Mouse (Mus musculus) liver, adult 2 months (tissue): ENCODE data around the gene Acot3. TPM values are rescaled to one million over a fixed set of nuclear protein-coding genes. Genes with fewer than 3 reads are reported as not detected.
"Not testable (repeated sequence)": the region's sequence is repeated elsewhere in the genome, so short reads cannot be mapped to it uniquely, and the experiment has no call there.

Experiments
- DNase-seq: peaks from one replicate; pipeline ENCODE4 v3.0.0-alpha.2; 2011; ENCODE audit warnings: low read depth, low spot score; ENCODE audit errors: extremely low read depth
- H3K27ac ChIP-seq: fragments of 200-500 bp; replicated peaks from 2 replicates; pipeline ENCODE4 v1.5.1; 2012; ENCODE audit warnings: low read depth, mild to moderate bottlenecking, control low read depth, inconsistent platforms, low read length; ENCODE audit not compliant: insufficient read depth
- H3K27me3 ChIP-seq: fragments of 200-500 bp; 2 replicates; pipeline ENCODE4 v1.6.1; 2012; ENCODE audit warnings: mild to moderate bottlenecking, moderate library complexity, low read length, inconsistent platforms; ENCODE audit not compliant: control insufficient read depth, insufficient read depth
- H3K36me3 ChIP-seq: fragments of 200-500 bp; 2 replicates; pipeline ENCODE4 v1.6.1; 2012; ENCODE audit warnings: low read length, inconsistent platforms; ENCODE audit not compliant: control insufficient read depth, insufficient read depth
- H3K4me1 ChIP-seq: fragments of 200-500 bp; 2 replicates; pipeline ENCODE4 v1.6.1; 2011; ENCODE audit warnings: low read length; ENCODE audit not compliant: control insufficient read depth, insufficient read depth
- H3K4me3 ChIP-seq: fragments of 200-500 bp; 2 replicates; pipeline ENCODE4 v1.5.1; 2011; ENCODE audit warnings: low read depth, mild to moderate bottlenecking, control low read depth, low read length, moderate library complexity; ENCODE audit not compliant: insufficient read depth
- H3K79me2 ChIP-seq: fragments of 200-500 bp; 2 replicates; pipeline ENCODE4 v1.6.1; 2012; ENCODE audit warnings: inconsistent platforms, mild to moderate bottlenecking, low read length, moderate library complexity; ENCODE audit not compliant: control insufficient read depth, insufficient read depth
- H3K9ac ChIP-seq: fragments of 200-500 bp; 2 replicates; pipeline ENCODE4 v1.6.1; 2012; ENCODE audit warnings: low read depth, mild to moderate bottlenecking, control low read depth, inconsistent platforms, low read length
- CTCF ChIP-seq: fragments of 200-500 bp; IDR thresholded peaks from 2 replicates; pipeline ENCODE4 v1.5.1; 2011; ENCODE audit warnings: low read depth, low read length, control low read depth
- POLR2A ChIP-seq: fragments of 200-500 bp; IDR thresholded peaks from 2 replicates; pipeline ENCODE4 v1.6.1; 2011; ENCODE audit warnings: low read length, control low read depth; ENCODE audit not compliant: insufficient read depth; ENCODE audit errors: extremely low read depth
- WGBS: fragments of 180-500 bp; shearing (Covaris S2); methylation state at CpG from one replicate; pipeline ENCODE4 v1.1.7; 2018; 5-methylcytosine and 5-hydroxymethylcytosine counted together
- polyA plus RNA-seq: library from polyadenylated mRNA; depleted of rRNA; stranded (reverse); fragments of >200 nt; gene quantifications from 2 replicates; pipeline ENCODE4 v1.2.3, GENCODE M21; 2012; rRNA removed
- total RNA-seq: library from RNA; depleted of rRNA; stranded (reverse); fragments of >200 nt; gene quantifications from 2 replicates; pipeline ENCODE4 v1.2.3, GENCODE M21; 2014; rRNA removed

Gene Acot3
- total RNA-seq: 45.4 and 58.2 TPM in 2 replicates
- polyA plus RNA-seq: 33.7 and 59.9 TPM in 2 replicates

GRCm38 (mm10) chr12:84051937-84052474 is at the start of gene Acot3:
Gene Acot3 (plus strand): TSS chr12:84052144.
- no peak for DNase-seq
- 0 out of 2 replicates have a peak, but pooled peaks cover 1% of the 10 kb centered on the region for H3K36me3 ChIP-seq
- H3K27ac ChIP-seq: peak within 1 kb of the TSS; percentile 81
- no peak within 1 kb of the TSS; the same call in 1 of the 2 replicates for H3K4me3 ChIP-seq
- H3K27me3 ChIP-seq: no peaks in the 10 kb centered on the region
- no peaks in the 10 kb centered on the region for H3K79me2 ChIP-seq
- peaks cover 9% of the 10 kb centered on the region for H3K4me1 ChIP-seq
- TF ChIP-seq POLR2A (no peak), CTCF (no peak)
- WGBS: 44% methylated on average over 5 of the region's 5 CpGs
- H3K9ac ChIP-seq: peak within 1 kb of the TSS; percentile 36

GRCm38 (mm10) chr12:84003866-84004265 is 48.1 kb upstream of the Acot3 start:
- 89% methylated on average over 1 of the region's 1 CpGs for whole genome bisulfite sequencing
- peaks cover 9% of the 10 kb centered on the region for H3K4me1 ChIP-seq

DNA sequence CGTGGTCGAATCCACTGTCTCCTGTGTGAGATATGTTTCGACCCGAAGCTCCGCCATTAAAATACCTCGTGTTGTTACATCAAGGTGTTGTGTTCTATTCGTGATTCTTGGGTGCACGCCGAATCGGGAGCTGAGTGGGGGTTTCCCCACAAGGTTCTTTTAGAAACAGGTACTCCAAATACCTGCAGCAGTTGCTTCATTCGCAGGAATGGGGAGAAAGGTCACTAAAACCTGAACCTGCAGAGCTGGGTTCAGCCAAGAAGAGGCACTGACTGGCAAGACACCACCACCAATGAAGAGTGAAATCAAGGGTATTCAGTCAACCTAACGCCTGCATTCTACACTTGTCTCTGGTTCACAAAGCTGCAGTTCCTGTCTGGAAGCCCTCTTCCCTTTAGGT is 43.7 kb upstream of the Acot3 start:
- DNase-seq: peak; percentile 84

More at GRCm38 (mm10) chr12:84003866-84004265, 48.1 kb upstream of the Acot3 start:
- no peak overlapping the region for H3K4me3 ChIP-seq
- TF ChIP-seq CTCF: no peak
- TF ChIP-seq POLR2A: no peak
- H3K27ac ChIP-seq: no peak overlapping the region
- H3K27me3 ChIP-seq: no peaks in the 10 kb centered on the region
- no peaks in the 10 kb centered on the region for H3K79me2 ChIP-seq
- DNase-seq: no peak
- H3K9ac ChIP-seq: no peak overlapping the region
- H3K36me3 ChIP-seq: no peaks in the 10 kb centered on the region

DNA sequence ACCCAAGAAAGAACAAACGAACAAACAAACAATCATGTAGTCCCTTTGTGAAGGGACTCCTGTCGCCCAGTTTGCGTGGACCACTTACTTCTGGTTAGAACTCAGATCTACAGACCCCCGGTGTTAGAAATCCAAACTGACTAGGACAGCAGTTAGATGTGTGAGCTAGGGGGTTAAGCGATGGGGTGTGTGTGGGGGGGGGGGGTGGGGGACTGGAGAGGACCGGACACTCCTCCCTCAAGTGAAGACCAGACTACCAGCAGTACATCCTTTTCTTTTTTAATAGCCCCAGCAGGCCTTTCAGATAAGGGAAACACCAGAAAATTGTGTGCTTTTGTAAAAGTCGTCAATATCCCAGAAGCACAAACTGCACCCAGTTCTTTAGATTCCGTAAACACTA is 43.2 kb upstream of the Acot3 start:
- WGBS: 49% methylated on average over 8 of the region's 8 CpGs
- Histone ChIP-seq H3K4me3 (peak overlapping the region; percentile 62; the same call in 1 of the 2 replicates), H3K9ac (no peak overlapping the region), H3K36me3 (no peaks in the 10 kb centered on the region; the same call in 1 of the 2 replicates), H3K27me3 (no peaks in the 10 kb centered on the region), H3K79me2 (peaks cover 5% of the 10 kb centered on the region; the same call in 1 of the 2 replicates), H3K27ac (peak overlapping the region; percentile 50; the same call in 1 of the 2 replicates), H3K4me1 (peaks cover 21% of the 10 kb centered on the region)
- DNase-seq: no peak
- no peak for TF ChIP-seq CTCF
- no peak for TF ChIP-seq POLR2A

More for the DNA sequence above, 43.7 kb upstream of the Acot3 start:
- WGBS: 43% methylated on average over 12 of the region's 12 CpGs
- Histone ChIP-seq H3K9ac (no peak overlapping the region), H3K79me2 (peaks cover 5% of the 10 kb centered on the region; the same call in 1 of the 2 replicates), H3K4me3 (no peak overlapping the region), H3K36me3 (no peaks in the 10 kb centered on the region), H3K27ac (no peak overlapping the region), H3K27me3 (no peaks in the 10 kb centered on the region), H3K4me1 (peaks cover 21% of the 10 kb centered on the region)
- no peak for TF ChIP-seq CTCF
- no peak for TF ChIP-seq POLR2A

DNA sequence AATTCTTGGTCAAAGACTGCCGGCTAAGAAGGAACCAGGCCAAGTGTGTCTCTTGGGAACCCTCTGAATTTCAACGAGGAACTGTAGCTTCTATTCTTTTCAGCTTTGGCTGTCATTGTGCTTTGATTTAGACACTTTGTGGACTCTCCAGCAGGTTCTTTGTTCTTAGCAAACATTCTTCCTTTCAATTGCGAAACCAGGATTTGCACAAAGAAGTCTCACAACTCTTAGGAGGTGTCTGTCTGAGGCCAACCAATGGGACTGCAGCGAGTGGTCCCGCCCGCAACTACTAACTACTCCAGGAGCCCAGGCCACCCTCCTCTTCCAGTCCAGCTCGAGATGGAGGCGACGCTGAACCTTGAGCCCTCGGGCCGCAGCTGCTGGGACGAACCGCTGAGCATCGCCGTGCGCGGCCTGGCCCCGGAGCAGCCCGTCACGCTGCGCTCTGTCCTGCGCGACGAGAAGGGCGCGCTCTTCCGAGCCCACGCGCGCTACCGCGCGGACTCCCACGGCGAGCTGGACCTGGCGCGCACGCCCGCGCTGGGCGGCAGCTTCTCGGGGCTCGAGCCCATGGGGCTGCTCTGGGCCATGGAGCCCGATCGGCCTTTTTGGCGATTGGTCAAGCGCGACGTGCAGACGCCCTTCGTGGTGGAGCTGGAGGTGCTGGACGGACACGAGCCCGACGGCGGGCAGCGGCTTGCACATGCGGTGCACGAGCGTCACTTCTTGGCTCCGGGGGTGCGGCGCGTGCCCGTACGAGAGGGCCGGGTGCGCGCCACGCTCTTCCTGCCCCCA is 42.6 kb upstream of the Acot3 start, which contains the start of gene Acot1:
Gene Acot1 (plus strand): TSS at position 320 of the 795 bp plus-strand sequence.
- Histone ChIP-seq H3K4me3 (peak within 1 kb of the TSS; percentile 62), H3K9ac (peak within 1 kb of the TSS; percentile 69), H3K27ac (peak within 1 kb of the TSS; percentile 50), H3K4me1 (peaks cover 21% of the 10 kb centered on the region)
- not testable (repeated sequence) for H3K36me3 ChIP-seq, H3K79me2 ChIP-seq, H3K27me3 ChIP-seq
- 2% methylated on average over 58 of the region's 70 CpGs for WGBS
- peak; percentile 89 for DNase-seq
- TF ChIP-seq POLR2A: 0 out of 2 replicates have a peak, but pooled peaks have one; percentile 14

DNA sequence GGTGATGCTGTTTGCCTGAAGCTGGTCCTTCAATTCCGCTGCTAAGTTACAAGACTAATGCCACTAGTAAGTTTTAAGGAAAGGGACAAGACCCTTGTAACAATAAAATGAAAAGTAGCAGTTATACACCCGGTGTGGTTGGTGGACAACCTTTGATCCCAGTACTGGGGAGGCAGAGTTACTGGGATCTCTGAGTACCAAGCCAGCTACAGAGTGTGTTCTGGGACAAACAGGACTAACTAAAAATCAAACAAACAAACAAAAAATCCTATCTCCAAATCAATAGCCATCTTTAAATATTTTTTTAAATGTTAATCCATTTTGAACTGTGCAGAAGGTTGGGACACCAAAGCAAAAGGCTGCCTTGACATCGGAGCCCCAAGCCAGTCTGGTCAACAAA is 41.7 kb upstream of the Acot3 start:
- peak; percentile 93 for DNase-seq
- H3K79me2 ChIP-seq: peaks cover 5% of the 10 kb centered on the region; the same call in 1 of the 2 replicates
- WGBS: 43% methylated on average over 3 of the region's 3 CpGs
- peak overlapping the region; percentile 50 for H3K27ac ChIP-seq
- peak overlapping the region; percentile 65 for H3K9ac ChIP-seq
- H3K36me3 ChIP-seq: peaks cover 8% of the 10 kb centered on the region; the same call in 1 of the 2 replicates
- H3K27me3 ChIP-seq: no peaks in the 10 kb centered on the region
- peak overlapping the region; percentile 62 for H3K4me3 ChIP-seq
- TF ChIP-seq POLR2A (no peak), CTCF (no peak)
- peaks cover 21% of the 10 kb centered on the region for H3K4me1 ChIP-seq
